Mouse (Mus musculus): Measurements from ENCODE around the gene Ifi202b. TPM values are rescaled to one million over a fixed set of nuclear protein-coding genes. Genes with fewer than 3 reads are reported as not detected.
"Not testable (repeated sequence)": the region's sequence is repeated elsewhere in the genome, so short reads cannot be mapped to it uniquely, and the experiment has no call there.

The Ifi202b gene
- polyA plus RNA-seq, 1 experiment from 2014 or later, result 0.07 TPM

DNA sequence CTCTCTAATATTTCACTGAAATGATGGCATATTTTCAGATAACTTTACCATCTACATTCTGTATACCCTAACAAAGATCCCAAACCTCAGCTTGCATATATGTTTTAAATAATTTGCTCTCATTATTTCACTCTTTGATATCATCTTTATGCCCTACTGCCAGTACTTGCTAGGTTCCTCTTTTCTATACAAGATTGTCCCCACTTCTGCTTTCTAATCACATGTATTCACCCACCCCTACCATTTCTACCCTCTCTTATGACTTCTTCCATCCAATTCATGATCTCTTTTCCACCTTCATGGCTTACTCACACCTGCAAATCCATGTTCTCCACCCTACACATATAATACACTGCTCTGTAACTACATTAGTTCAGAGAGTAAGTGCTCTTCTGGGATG, 4.9 kb downstream of the Ifi202b start:
- no peak overlapping the region for H3K4me3 ChIP-seq (ENCODE audit: low read depth, low read length)
- no peak for TF ChIP-seq EP300 (IDR thresholded peaks at IDR 0.05)
- TF ChIP-seq CTCF (IDR thresholded peaks at IDR 0.05), result no peak

DNA sequence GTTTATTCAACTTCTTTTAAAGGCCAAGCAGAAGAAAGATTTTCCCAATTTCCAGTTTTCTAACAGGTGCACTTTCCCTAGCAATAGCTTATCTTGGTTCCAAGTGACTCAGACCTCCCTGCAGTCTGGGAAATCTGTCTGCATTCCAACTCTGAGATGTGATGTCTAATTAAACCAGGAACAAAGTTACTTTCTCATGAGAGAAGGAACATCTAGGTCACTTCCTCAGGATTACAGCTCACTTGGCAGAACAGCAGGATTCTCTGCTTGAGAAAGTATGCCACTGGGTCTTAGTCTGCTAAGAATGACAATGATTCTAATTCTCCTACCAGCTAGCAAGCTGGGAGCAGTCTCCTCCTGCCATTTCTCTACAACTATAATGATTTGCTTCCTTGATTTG, 9.4 kb downstream of the Ifi202b start:
- Histone ChIP-seq H3K4me1 (ENCODE audit: insufficient read depth, low read depth, low read length) (no peaks in the 10 kb centered on the region), H3K27ac (ENCODE audit: low read length) (no peak overlapping the region), H3K36me3 (ENCODE audit: insufficient read depth, low read length) (no peaks in the 10 kb centered on the region), H3K4me3 (ENCODE audit: low read depth, low read length) (no peak overlapping the region), H3K4me2 (replicated peaks; ENCODE audit: low read depth, low read length) (no peak overlapping the region), H3K9ac (replicated peaks; ENCODE audit: low read depth) (no peak overlapping the region), H3K9me3 (ENCODE audit: low read length) (no peaks in the 10 kb centered on the region), H3K27me3 (replicated peaks; ENCODE audit: insufficient read depth, low read length) (no peaks in the 10 kb centered on the region)
- ATAC-seq, result no peak
- DNase-seq (ENCODE audit: low spot score), result no peak
- TF ChIP-seq CTCF (IDR thresholded peaks at IDR 0.05) (no peak), EP300 (IDR thresholded peaks at IDR 0.05) (no peak)

More for the DNA sequence above, 4.9 kb downstream of the Ifi202b start:
- H3K9me3 ChIP-seq (ENCODE audit: low read length), result no peaks in the 10 kb centered on the region
- H3K4me1 ChIP-seq (ENCODE audit: insufficient read depth, low read depth, low read length), result no peaks in the 10 kb centered on the region
- no peaks in the 10 kb centered on the region for H3K27me3 ChIP-seq (replicated peaks; ENCODE audit: insufficient read depth, low read length)
- no peak overlapping the region for H3K9ac ChIP-seq (replicated peaks; ENCODE audit: low read depth)
- no peak overlapping the region for H3K4me2 ChIP-seq (replicated peaks; ENCODE audit: low read depth, low read length)
- H3K27ac ChIP-seq (ENCODE audit: low read length), result no peak overlapping the region
- ATAC-seq, result no peak
- H3K36me3 ChIP-seq (ENCODE audit: insufficient read depth, low read length), result no peaks in the 10 kb centered on the region
- DNase-seq (ENCODE audit: low spot score), result no peak

DNA sequence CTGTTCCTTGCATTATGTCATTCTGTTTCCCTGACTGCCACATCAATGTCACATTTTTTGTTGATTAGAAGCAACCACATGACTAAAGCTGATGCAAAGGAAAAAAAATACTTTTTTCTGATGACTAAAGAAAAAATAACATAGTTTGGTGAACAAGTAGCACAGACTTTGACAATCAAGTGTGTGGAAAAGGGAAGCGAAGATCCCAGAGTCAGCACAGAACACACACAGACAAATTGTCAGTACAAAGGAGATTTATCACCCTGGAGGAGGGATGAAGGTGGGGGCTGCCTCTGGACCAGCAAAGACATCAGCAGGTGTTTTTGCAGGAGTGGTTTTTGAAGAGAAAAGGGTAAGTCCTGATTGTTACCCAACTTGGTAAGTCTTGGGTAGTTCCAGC, 21.1 kb downstream of the Ifi202b start:
- not testable (repeated sequence) for H3K27me3 ChIP-seq (replicated peaks; ENCODE audit: insufficient read depth, low read length); H3K36me3 ChIP-seq (ENCODE audit: insufficient read depth, low read length); H3K9ac ChIP-seq (replicated peaks; ENCODE audit: low read depth); H3K4me3 ChIP-seq (ENCODE audit: low read depth, low read length); H3K27ac ChIP-seq (ENCODE audit: low read length); H3K4me1 ChIP-seq (ENCODE audit: insufficient read depth, low read depth, low read length); ATAC-seq; DNase-seq (ENCODE audit: low spot score); H3K4me2 ChIP-seq (replicated peaks; ENCODE audit: low read depth, low read length); H3K9me3 ChIP-seq (ENCODE audit: low read length)
- 69% methylated on average over 1 of the region's 1 CpGs for WGBS

DNA sequence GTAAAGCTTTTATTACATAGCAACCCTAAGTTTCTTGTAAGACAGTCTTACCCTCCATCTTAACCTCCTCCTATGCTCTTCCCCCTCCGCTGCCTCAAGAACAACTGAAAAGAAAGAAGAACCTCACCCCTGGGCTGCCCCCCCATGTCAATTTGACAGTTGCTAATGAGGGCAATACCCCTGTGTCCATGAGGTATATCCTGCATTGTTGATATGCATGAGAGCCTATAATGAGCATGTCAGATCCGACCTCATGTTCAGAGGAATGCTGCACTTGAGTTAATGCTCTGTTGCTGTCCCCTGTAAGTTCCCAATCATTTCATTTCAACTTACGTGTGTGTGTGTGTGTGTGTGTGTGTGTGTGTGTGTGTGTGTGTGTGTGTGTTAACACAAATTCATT, 22.5 kb downstream of the Ifi202b start:
- ATAC-seq; H3K4me1 ChIP-seq (ENCODE audit: insufficient read depth, low read depth, low read length); H3K27ac ChIP-seq (ENCODE audit: low read length); H3K9me3 ChIP-seq (ENCODE audit: low read length); H3K9ac ChIP-seq (replicated peaks; ENCODE audit: low read depth); H3K36me3 ChIP-seq (ENCODE audit: insufficient read depth, low read length); DNase-seq (ENCODE audit: low spot score); H3K4me3 ChIP-seq (ENCODE audit: low read depth, low read length); H3K27me3 ChIP-seq (replicated peaks; ENCODE audit: insufficient read depth, low read length); H3K4me2 ChIP-seq (replicated peaks; ENCODE audit: low read depth, low read length): not testable (repeated sequence)
- 59% methylated on average over 3 of the region's 3 CpGs for WGBS

DNA sequence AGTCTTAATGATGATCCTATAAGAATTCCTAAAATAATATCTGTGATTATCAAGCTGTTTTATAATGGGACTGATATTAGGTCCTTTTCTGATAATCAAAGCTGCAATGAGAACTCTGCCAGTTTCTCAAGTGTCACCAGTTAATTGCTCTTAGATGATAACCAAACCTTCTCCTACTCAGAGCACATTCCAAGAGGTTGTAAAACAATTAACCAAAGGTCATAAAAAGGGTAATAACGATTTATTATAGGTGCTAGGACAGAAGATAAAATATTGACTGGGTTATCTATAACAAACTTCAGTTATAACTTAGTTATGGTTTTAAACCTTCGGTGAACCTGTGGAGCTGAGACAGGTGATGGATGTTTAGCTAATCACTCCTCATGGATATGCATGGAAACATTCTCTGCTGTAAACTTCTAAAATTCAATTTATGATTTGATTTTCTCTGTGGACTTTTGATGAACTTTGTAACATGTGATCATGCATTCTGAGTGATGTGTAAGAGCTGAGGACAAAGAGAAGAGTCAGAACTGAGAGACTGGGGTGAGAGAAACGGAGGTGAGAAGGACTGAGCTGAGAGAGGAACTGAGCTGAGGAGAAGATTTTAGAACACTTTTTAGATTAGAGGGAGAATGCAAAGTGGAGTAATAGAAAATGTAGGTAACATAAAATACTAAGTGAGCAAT, 26.6 kb downstream of the Ifi202b start:
- H3K27me3 ChIP-seq (replicated peaks; ENCODE audit: insufficient read depth, low read length); H3K27ac ChIP-seq (ENCODE audit: low read length); ATAC-seq; H3K4me1 ChIP-seq (ENCODE audit: insufficient read depth, low read depth, low read length); H3K9me3 ChIP-seq (ENCODE audit: low read length); H3K9ac ChIP-seq (replicated peaks; ENCODE audit: low read depth); H3K4me2 ChIP-seq (replicated peaks; ENCODE audit: low read depth, low read length); H3K36me3 ChIP-seq (ENCODE audit: insufficient read depth, low read length); DNase-seq (ENCODE audit: low spot score); H3K4me3 ChIP-seq (ENCODE audit: low read depth, low read length): not testable (repeated sequence)
- 55% methylated on average over 3 of the region's 3 CpGs for WGBS

DNA sequence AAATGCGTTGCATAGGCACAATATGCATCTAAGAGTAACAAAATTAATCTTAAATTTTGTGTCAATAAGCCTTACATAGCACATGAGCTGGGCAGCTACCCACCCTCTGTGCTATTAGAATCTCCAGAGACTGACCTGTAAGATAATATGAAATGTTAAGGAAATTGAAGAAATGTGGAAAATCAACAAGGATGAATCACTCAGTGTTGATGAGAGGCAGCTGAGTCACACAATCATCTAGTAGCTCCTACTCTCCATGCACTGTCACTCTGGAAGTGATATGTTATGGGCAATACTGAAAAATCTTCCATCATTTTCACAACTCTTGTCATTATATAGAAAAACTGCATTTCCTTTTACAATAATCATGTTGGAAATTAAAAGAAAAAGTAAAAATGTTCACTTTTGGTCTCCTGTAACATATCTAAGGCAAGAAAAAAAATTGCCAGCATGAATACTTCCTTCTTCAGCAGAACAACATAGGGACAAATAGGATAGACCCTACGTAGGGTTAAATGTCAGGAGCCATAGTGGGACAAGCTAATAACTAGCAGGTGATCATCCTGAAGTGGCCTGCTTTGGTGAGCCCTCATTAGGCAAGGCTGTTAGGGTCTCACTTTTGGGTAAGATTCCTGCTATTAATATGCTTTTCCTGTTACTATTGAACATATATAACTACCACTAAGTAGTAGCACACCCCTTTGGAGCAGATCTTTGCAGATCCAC, 27.3 kb downstream of the Ifi202b start:
- no peaks in the 10 kb centered on the region for H3K27me3 ChIP-seq (replicated peaks; ENCODE audit: insufficient read depth, low read length)
- ATAC-seq (no peak), DNase-seq (ENCODE audit: low spot score) (no peak)
- H3K27ac ChIP-seq (ENCODE audit: low read length), result no peak overlapping the region
- no peaks in the 10 kb centered on the region for H3K36me3 ChIP-seq (ENCODE audit: insufficient read depth, low read length)
- no peaks in the 10 kb centered on the region for H3K4me1 ChIP-seq (ENCODE audit: insufficient read depth, low read depth, low read length)
- no peaks in the 10 kb centered on the region for H3K9me3 ChIP-seq (ENCODE audit: low read length)
- no peak overlapping the region for H3K4me2 ChIP-seq (replicated peaks; ENCODE audit: low read depth, low read length)
- no peak overlapping the region for H3K4me3 ChIP-seq (ENCODE audit: low read depth, low read length)
- WGBS, result 76% methylated on average over 2 of the region's 2 CpGs
- TF ChIP-seq CTCF (IDR thresholded peaks at IDR 0.05), result no peak
- TF ChIP-seq EP300 (IDR thresholded peaks at IDR 0.05), result no peak
- no peak overlapping the region for H3K9ac ChIP-seq (replicated peaks; ENCODE audit: low read depth)
